Mouse (Mus musculus): Measurements from ENCODE around the gene Vopp1. TPM values are rescaled to one million over a fixed set of nuclear protein-coding genes. Genes with fewer than 3 reads are reported as not detected.
A peak's percentile ranks its signal among the peaks of the same experiment; 100 is the strongest.

Vopp1 gene
- polyA plus RNA-seq, 1 experiment, result 83.2 TPM

GRCm38 (mm10) chr6:57711726-57712125, 113.2 kb downstream of the Vopp1 start:
- peaks cover 3% of the 10 kb centered on the region; the same call in 1 of the 2 replicates for H3K4me1 ChIP-seq (ENCODE audit: control insufficient read depth, insufficient read depth, low read length)
- TF ChIP-seq CTCF (IDR thresholded peaks at IDR 0.05; ENCODE audit: extremely low read depth, insufficient read depth, low read length) (no peak), POLR2A (IDR thresholded peaks at IDR 0.05; ENCODE audit: extremely low read depth, insufficient read depth, low read length) (no peak)
- H3K27ac ChIP-seq (ENCODE audit: insufficient read depth, low read length), result no peak overlapping the region
- no peak overlapping the region for H3K4me3 ChIP-seq (ENCODE audit: insufficient read depth, low read length)

- H3K4me3 ChIP-seq (ENCODE audit: insufficient read depth, low read length), result no peak overlapping the region
- no peak for TF ChIP-seq POLR2A (IDR thresholded peaks at IDR 0.05; ENCODE audit: extremely low read depth, insufficient read depth, low read length)
- TF ChIP-seq CTCF (IDR thresholded peaks at IDR 0.05; ENCODE audit: extremely low read depth, insufficient read depth, low read length), result no peak
- peaks cover 2% of the 10 kb centered on the region; the same call in 1 of the 2 replicates for H3K4me1 ChIP-seq (ENCODE audit: control insufficient read depth, insufficient read depth, low read length)
- no peak overlapping the region for H3K27ac ChIP-seq (ENCODE audit: insufficient read depth, low read length)
These were observed 118.2 kb downstream of the Vopp1 start for GRCm38 (mm10) chr6:57706721-57707120.

GRCm38 (mm10) chr6:57703703-57704102, 121.3 kb downstream of the Vopp1 start:
- peak; percentile 61; the same call in 1 of the 2 replicates for TF ChIP-seq POLR2A (IDR thresholded peaks at IDR 0.05; ENCODE audit: extremely low read depth, insufficient read depth, low read length)
- no peak for TF ChIP-seq CTCF (IDR thresholded peaks at IDR 0.05; ENCODE audit: extremely low read depth, insufficient read depth, low read length)
- Histone ChIP-seq H3K4me3 (ENCODE audit: insufficient read depth, low read length) (peak overlapping the region; percentile 89), H3K27ac (ENCODE audit: insufficient read depth, low read length) (peak overlapping the region; percentile 55), H3K4me1 (ENCODE audit: control insufficient read depth, insufficient read depth, low read length) (peaks cover 3% of the 10 kb centered on the region; the same call in 1 of the 2 replicates)

- Histone ChIP-seq H3K4me1 (ENCODE audit: control insufficient read depth, insufficient read depth, low read length) (peaks cover 3% of the 10 kb centered on the region; the same call in 1 of the 2 replicates), H3K4me3 (ENCODE audit: insufficient read depth, low read length) (peak overlapping the region; percentile 89), H3K27ac (ENCODE audit: insufficient read depth, low read length) (peak overlapping the region; percentile 98)
- no peak for TF ChIP-seq CTCF (IDR thresholded peaks at IDR 0.05; ENCODE audit: extremely low read depth, insufficient read depth, low read length)
- TF ChIP-seq POLR2A (IDR thresholded peaks at IDR 0.05; ENCODE audit: extremely low read depth, insufficient read depth, low read length), result peak; percentile 95
These were observed 122.0 kb downstream of the Vopp1 start for GRCm38 (mm10) chr6:57702743-57703499.

GRCm38 (mm10) chr6:57702376-57702742, 122.6 kb downstream of the Vopp1 start, which contains the start of gene Lancl2:
TSS of gene Lancl2 (plus strand) at chr6:57702540.
- TF ChIP-seq CTCF (IDR thresholded peaks at IDR 0.05; ENCODE audit: extremely low read depth, insufficient read depth, low read length), result no peak
- no peak for TF ChIP-seq POLR2A (IDR thresholded peaks at IDR 0.05; ENCODE audit: extremely low read depth, insufficient read depth, low read length)
- H3K4me3 ChIP-seq (ENCODE audit: insufficient read depth, low read length), result peak within 1 kb of the TSS; percentile 89
- H3K27ac ChIP-seq (ENCODE audit: insufficient read depth, low read length), result peak within 1 kb of the TSS; percentile 98
- peaks cover 3% of the 10 kb centered on the region; the same call in 1 of the 2 replicates for H3K4me1 ChIP-seq (ENCODE audit: control insufficient read depth, insufficient read depth, low read length)

- H3K27ac ChIP-seq (ENCODE audit: insufficient read depth, low read length), result peak overlapping the region; percentile 90
- peaks cover 3% of the 10 kb centered on the region; the same call in 1 of the 2 replicates for H3K4me1 ChIP-seq (ENCODE audit: control insufficient read depth, insufficient read depth, low read length)
- no peak for TF ChIP-seq CTCF (IDR thresholded peaks at IDR 0.05; ENCODE audit: extremely low read depth, insufficient read depth, low read length)
- TF ChIP-seq POLR2A (IDR thresholded peaks at IDR 0.05; ENCODE audit: extremely low read depth, insufficient read depth, low read length), result no peak
- peak overlapping the region; percentile 89; the same call in 1 of the 2 replicates for H3K4me3 ChIP-seq (ENCODE audit: insufficient read depth, low read length)
These were observed 123.3 kb downstream of the Vopp1 start for GRCm38 (mm10) chr6:57701686-57702085.

GRCm38 (mm10) chr6:57693116-57693515, 131.8 kb downstream of the Vopp1 start:
- H3K27ac ChIP-seq (ENCODE audit: insufficient read depth, low read length), result no peak overlapping the region
- H3K4me3 ChIP-seq (ENCODE audit: insufficient read depth, low read length), result no peak overlapping the region
- no peaks in the 10 kb centered on the region; the same call in 1 of the 2 replicates for H3K4me1 ChIP-seq (ENCODE audit: control insufficient read depth, insufficient read depth, low read length)
- TF ChIP-seq POLR2A (IDR thresholded peaks at IDR 0.05; ENCODE audit: extremely low read depth, insufficient read depth, low read length), result no peak
- TF ChIP-seq CTCF (IDR thresholded peaks at IDR 0.05; ENCODE audit: extremely low read depth, insufficient read depth, low read length), result no peak

GRCm38 (mm10) chr6:57691467-57692261, 133.3 kb downstream of the Vopp1 start, which contains the start of gene Pyurf:
TSS of gene Pyurf (minus strand) at chr6:57692078.
- Histone ChIP-seq H3K4me1 (ENCODE audit: control insufficient read depth, insufficient read depth, low read length) (no peaks in the 10 kb centered on the region; the same call in 1 of the 2 replicates), H3K4me3 (ENCODE audit: insufficient read depth, low read length) (peak within 1 kb of the TSS; percentile 71), H3K27ac (ENCODE audit: insufficient read depth, low read length) (peak within 1 kb of the TSS; percentile 96)
- TF ChIP-seq CTCF (IDR thresholded peaks at IDR 0.05; ENCODE audit: extremely low read depth, insufficient read depth, low read length) (no peak), POLR2A (IDR thresholded peaks at IDR 0.05; ENCODE audit: extremely low read depth, insufficient read depth, low read length) (peak; percentile 66; the same call in 1 of the 2 replicates)

GRCm38 (mm10) chr6:57684156-57684555, 140.8 kb downstream of the Vopp1 start:
- TF ChIP-seq POLR2A (IDR thresholded peaks at IDR 0.05; ENCODE audit: extremely low read depth, insufficient read depth, low read length) (no peak), CTCF (IDR thresholded peaks at IDR 0.05; ENCODE audit: extremely low read depth, insufficient read depth, low read length) (no peak)
- H3K27ac ChIP-seq (ENCODE audit: insufficient read depth, low read length), result no peak overlapping the region
- H3K4me1 ChIP-seq (ENCODE audit: control insufficient read depth, insufficient read depth, low read length), result no peaks in the 10 kb centered on the region; the same call in 1 of the 2 replicates
- H3K4me3 ChIP-seq (ENCODE audit: insufficient read depth, low read length), result no peak overlapping the region

Other genes starting within 250 kb of the Vopp1 start
- gene Herc6, start 244.2 kb downstream of the Vopp1 start, polyA plus RNA-seq (2012; rRNA removed), result 10.6 and 10.9 TPM in 2 replicates
- gene Pyurf, start 133.1 kb downstream of the Vopp1 start, polyA plus RNA-seq (2012; rRNA removed), result 17.5 and 19.1 TPM in 2 replicates
- 62.9 and 72.2 TPM in 2 replicates for gene Lancl2, start 122.6 kb downstream of the Vopp1 start, polyA plus RNA-seq (2012; rRNA removed)
- not detected in 2 replicates for gene Vmn1r21, start 25.2 kb upstream of the Vopp1 start, polyA plus RNA-seq (2012; rRNA removed)
- gene Vmn1r22, start 82.9 kb upstream of the Vopp1 start, polyA plus RNA-seq (2012; rRNA removed), result not detected in 2 replicates
- not detected in 2 replicates for gene Vmn1r23, start 101.7 kb upstream of the Vopp1 start, polyA plus RNA-seq (2012; rRNA removed)
- not detected in 2 replicates for gene Vmn1r24, start 136.3 kb upstream of the Vopp1 start, polyA plus RNA-seq (2012; rRNA removed)
- gene Vmn1r25, start 155.7 kb upstream of the Vopp1 start, polyA plus RNA-seq (2012; rRNA removed), result not detected in 2 replicates
- not detected in 2 replicates for gene Vmn1r26, start 190.0 kb upstream of the Vopp1 start, polyA plus RNA-seq (2012; rRNA removed)